Mouse (Mus musculus): ENCODE results near the gene Cyp2b13.
"Not testable (repeated sequence)": the region's sequence is repeated elsewhere in the genome, so short reads cannot be mapped to it uniquely, and the experiment has no call there.

DNA sequence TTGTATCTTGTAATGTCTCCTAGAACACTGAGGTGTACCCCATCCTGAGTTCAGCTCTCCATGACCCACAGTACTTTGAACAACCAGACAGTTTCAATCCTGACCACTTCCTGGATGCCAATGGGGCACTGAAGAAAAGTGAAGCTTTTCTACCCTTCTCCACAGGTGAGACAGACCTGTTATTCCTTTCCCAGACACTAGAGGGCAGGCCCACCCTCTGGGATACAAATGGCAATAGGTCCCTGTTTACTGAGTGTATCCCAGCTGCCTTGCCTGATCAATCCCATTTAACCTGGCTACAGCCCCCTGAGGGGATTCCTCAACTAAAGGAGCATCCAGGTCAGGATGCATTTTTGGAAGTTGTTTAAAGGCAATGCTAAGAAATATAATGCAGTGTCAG is 27.3 kb downstream of the Cyp2b13 start:
- not testable (repeated sequence) for TF ChIP-seq CTCF (IDR thresholded peaks at IDR 0.05; ENCODE audit: low read depth, low read length); POLR2A (IDR thresholded peaks at IDR 0.05; ENCODE audit: insufficient read depth, low read length)
